Mouse (Mus musculus) embryo, embryonic 10.5 days (tissue): ENCODE results near the gene Foxa2.

Experiments
- DNase-seq: peaks from one replicate; pipeline ENCODE4 v3.0.0-alpha.2; 2015; ENCODE audit warnings: low spot score

Foxa2 gene

DNA sequence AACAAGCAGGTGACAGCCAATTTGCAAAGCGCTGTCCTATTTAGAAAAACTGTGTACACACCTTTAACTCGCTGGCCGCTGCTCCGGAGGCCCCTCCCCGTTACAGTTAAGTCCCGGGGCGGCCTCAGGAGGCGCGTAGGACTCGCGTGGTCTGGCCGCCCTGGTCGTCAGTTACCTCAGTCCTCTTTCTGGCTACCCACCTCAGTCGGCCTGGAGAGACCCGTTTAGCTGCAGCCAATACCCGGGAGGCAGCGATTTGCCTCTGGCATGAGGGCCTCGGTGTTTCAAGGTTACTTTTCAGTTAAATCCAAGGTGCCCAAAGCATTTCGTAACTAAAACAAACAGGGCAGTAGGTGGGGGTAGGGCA is at the start of gene Foxa2:
TSS of gene Foxa2 (minus strand) at position 171 of the 367 bp plus-strand sequence.
- DNase-seq = peak; percentile 34

DNA sequence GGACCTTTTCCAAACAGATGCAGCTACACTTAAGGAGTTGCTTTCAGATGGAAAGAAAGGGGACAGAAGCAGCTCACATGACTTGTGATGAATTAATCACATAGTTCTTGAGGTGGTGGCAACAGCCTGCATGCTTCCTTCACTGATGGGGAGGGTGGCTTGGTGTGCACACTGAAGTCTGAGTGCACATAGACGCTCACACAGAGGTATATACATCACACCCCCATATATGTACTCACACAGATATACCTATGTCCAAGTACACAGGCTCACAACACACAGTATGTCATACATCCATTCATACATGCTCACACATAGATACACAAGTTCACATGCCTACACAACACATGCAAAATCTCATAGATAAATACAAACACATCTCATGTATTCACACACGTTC is 45.3 kb upstream of the Foxa2 start:
- no peak for DNase-seq

DNA sequence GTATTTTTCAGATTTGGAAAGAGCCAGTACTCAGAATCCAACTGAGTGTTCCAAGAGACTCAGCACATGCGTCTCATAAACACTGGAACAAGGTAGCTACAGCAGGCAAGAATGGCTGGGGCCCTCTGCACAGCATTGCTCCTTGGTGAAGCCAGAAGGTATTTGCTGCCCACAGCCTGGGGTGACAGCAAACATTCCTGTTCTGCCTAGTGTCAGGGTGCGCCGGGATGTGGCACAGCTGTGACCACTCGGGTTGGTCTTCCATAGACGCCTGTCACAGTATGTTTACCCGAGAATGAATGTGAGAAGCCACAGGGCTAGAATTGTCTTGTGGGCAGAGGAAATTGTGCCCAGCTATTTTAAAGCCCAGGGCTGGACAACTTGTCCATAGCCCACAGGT is 44.9 kb upstream of the Foxa2 start:
- no peak for DNase-seq

DNA sequence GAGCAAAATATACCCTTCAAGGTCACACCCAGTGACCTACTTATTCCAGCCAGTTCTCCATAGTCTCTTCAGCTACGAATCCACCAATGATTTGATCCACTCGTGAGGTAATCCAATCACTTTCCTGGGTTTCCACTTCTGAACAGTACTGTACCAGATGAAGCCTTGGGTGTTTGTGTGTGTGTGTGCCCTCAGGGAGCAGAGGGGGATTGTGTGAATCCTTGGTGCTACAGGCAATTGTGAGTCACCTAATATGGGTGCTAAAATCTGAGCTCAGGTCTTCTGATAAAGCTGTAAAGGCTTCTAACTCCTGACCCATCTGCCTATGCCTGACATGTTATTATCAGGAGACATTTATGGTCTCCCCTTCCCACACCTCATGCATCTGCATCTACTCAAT is 43.3 kb upstream of the Foxa2 start:
- DNase-seq = no peak

DNA sequence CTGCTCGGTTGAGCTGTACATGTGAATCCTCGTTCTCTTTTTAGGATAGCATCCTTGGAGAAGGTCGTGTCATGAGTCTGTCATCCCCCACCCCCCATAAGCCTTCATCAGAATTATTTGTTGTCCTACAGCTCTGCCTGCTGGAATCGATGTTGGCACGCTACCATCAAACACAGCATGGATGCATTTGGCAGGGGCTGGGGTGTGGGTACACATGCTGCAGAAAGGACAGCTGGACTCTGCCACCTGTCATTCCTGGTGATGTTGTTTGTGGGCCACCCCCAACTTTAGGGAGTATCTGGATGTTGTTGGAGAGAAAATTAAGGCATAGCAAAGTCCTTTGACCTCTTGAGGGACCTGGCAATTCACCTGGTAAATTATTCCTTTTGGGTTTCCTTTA is 38.8 kb upstream of the Foxa2 start:
- no peak for DNase-seq

DNA sequence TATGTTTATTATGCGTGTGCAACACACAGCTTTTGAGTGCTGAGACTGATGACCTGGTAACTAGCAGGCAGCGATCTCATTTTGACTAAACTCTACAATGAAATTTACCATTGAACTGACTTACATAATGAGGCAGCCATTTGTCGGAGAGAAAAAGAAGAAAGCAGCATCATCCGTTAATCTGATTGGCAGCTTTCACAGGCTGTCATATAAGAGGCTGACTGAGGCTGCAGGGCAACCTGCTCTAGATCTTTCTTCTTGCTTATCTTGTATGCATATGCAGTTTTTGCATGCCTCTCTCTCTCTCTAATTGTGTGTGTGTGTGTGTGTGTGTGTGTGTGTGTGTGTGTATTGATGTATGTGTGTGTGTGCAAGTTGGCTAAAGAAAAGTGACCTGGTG is 38.4 kb upstream of the Foxa2 start:
- DNase-seq = no peak

DNA sequence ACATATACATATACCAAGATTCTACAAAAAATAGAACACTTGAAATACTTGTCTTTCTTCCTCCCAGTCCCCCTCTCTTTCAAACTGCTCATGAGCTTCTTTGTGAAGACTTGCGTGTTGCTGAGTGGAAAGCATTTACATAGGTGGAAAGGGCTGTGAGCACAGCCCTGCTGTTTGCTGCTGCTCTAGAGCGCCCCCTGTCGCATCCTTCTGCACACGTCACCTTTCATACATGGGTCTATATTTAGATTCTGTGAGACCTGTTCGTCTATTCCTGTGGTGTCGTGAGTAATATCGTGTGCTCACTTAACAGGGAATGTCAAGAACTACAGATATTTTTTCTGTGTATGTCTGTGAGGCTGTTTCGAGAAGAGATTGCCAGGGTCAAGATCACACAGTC is 35.5 kb upstream of the Foxa2 start:
- DNase-seq = peak; percentile 76

DNA sequence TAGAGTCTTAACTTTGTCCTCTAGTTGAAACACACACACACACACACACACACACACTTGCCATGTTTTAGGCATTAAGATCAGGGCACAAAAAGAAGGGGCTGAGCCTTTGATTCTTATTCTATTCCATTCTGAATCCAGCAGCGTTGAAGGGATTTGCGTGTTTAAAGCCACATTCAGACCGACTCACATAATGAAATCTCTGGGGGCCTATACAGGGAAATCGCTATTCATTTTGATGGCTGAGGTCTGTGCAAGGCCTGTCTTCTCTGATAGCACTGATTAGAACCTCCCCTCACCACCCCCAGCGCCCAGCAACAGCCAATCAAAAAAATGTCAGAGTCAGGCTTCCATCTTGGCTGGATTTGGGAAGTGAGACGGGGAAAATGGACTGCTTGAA is 13.9 kb upstream of the Foxa2 start:
- peak; percentile 3 for DNase-seq

DNA sequence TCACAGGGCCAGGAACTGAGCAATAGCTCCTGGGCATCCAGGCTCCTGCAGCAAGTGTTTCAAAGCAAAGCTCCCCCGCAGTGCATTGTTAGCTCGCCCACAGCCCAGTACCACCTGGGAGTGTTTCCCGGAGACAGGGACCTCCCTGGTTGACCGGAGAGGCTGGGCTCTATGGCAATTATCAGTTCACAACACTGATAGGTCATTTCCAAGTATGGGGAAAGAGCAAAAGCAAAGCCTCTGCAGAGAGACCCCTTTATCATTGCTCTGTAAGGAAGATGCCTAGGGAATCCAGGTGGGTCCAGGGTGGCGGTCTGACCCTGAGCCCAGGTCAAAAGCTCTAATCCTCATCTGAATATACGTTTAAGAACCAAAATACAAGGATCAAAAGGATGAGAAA is 6.6 kb upstream of the Foxa2 start:
- DNase-seq = peak; percentile 1

DNA sequence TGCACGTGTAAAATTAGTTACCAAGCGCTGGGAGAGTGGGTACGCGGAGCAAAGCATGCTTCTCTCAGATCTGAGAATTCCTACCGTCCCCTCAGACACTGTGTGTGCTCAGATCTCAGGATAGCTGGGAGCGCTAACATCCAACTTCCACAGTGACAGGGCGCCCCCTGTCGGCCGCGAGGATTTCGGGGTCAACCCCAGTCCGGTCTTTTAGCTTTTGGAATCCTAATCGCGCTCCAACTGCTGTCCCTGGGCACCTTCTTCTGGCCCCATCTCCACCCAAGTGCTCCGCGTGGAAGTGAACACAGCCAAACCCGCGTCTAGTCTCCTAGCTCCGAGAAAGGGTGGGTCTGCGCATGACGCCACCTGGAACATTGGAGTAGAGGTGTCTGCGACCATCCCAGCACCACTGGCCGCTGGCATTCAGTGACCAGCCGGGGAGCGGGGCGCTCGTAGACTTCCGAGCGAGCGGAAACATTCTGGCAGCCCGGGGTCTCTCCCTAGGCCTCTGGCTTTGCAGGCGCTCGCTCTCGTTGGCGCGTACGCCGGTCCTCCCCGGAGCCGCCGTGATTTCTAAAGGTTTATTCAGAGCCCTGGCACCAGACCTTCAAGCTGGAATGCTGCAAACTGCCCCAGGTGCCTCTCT is 1.8 kb upstream of the Foxa2 start:
- peak; percentile 92 for DNase-seq

DNA sequence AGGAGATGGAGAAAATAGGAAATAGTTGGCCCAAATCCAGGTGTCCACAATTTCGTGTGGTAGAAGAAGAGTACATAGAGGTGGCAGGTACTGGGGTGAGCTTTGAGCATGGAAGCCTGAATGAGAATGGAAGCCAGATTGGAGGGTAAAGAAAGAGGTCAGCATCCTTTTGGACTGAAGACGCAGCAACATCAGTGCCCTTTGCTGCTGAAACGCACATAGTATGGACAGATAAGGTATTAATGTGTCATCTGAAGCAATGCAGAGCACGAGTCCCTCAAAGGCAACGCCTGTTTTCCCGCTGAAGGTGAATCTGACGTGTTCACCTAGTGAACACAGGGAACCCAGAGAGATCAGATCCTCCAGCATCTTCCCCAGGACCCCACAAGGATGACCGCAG is 842 bp upstream of the Foxa2 start:
- peak; percentile 33 for DNase-seq

DNA sequence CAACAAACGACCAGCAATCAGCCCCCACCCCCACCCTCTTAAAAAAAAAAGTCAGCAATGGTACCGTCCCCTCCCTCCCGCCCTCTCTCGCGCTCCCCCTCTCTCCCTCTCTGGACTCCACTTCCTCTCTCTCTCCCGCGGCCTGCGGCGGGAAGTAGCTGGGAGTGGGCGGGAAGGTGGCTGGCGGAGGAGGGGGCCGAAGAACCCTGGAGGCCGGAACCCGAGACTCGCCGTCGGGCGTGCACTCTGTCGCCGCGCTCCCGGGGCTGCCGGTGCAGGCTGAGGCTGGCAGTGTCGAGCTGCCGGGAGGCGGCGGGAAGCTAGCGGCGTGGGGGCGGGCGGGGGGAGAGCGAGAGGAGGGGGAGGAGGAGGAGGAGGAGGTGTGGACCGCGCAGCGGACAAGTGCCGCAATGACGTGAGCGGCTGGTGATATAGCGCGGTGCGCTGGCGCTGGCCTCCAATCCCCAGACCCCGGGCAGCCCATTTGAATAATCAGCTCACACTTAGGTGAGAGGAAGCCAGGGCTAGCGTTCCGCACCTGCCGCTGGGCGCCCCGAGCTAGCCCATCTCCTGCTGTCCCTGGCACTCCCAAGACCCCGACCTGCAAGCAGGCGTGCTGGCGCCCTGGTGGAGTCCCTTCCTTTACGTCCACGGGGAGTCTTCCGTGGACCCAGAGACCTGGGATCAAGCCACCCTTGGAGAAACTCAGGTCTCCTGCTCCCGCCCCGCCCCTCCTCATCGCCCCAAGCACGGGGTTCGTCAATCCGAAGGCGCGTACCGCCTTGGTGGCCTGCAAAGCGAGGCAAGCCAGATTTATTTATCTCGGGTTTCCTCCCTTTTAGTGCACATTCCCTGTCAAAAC is 601 bp downstream of the Foxa2 start:
- DNase-seq = peak; percentile 56

DNA sequence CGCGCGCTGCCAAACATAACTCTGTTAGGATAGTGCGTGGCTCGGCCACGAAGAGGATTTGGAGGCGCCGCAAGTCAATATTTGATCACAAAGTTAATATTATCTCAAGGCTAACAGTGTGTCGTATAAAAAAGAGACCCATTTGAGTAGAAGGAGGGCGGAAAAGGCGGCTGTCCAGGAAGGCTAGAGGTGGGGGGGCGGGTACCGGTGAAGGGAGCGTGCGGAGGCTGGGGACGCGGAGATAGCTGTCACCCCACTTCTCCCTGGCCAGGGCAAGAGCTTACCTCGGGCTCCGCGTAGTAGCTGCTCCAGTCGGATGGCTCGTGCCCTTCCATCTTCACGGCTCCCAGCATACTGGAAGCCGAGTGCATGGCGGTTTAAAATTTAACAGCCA is 1.2 kb downstream of the Foxa2 start:
- DNase-seq = peak; percentile 39

DNA sequence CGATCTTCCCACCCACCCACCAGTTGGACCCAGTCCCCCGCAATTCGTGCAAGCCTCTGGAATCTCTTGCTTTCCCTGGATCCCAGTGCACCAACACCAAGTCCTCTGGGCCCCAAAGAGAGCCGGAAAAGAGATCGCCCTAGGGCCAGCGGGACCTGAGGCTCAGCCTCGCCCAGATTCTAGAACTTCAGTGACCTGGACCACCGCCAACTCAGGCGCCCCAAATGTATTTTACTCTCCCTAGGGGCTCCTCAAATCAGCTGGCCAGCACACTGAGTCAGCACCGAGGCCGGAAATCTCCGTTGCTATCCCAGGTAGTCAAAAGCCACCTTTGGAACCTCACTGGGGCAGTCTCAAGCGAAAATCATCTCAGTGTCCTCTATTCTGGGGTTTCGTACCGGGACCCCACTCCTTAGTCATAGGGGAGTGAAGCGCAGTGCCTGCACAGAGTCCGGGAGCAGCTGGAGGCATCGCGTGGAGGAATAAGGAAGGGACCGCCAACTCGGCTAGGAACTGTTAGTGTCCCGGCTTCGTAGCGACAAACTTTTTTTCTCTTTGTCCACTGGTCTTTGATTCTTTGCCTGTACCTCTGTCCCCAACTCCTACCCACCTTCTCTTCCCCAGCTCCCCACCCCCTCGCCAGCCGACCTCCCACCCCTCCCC is 1.8 kb downstream of the Foxa2 start:
- DNase-seq = peak; percentile 46

DNA sequence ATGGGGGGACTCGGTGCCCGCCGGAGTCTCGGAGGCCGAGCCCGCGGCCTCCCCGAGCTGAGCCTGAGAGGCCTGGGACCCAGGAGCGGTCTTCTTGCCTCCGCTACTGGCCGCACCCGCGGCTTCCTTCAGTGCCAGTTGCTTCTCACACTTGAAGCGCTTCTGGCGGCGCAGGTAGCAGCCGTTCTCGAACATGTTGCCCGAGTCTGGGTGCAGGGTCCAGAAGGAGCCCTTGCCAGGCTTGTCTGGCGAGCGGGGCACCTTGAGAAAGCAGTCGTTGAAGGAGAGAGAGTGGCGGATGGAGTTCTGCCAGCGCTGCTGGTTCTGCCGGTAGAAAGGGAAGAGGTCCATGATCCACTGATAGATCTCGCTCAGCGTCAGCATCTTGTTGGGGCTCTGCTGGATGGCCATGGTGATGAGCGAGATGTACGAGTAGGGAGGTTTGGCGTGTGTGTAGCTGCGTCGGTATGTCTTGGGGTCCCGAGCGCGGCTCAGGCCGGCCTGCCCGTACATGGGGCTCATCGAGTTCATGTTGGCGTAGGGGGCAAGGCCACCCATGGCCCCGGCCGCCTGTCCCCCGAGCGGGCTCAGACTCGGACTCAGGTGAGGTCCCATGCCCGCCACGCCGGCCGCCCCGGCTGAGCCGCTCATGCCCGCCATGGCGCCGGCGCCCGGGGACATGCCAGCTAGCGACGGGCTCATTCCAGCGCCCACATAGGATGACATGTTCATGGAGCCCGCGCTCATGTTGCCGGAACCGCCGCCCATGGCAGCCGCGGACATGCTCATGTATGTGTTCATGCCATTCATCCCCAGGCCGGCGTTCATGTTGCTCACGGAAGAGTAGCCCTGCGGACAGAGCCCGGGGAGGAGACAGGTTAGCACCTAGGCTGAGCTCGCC is 2.5 kb downstream of the Foxa2 start:
- peak; percentile 39 for DNase-seq

DNA sequence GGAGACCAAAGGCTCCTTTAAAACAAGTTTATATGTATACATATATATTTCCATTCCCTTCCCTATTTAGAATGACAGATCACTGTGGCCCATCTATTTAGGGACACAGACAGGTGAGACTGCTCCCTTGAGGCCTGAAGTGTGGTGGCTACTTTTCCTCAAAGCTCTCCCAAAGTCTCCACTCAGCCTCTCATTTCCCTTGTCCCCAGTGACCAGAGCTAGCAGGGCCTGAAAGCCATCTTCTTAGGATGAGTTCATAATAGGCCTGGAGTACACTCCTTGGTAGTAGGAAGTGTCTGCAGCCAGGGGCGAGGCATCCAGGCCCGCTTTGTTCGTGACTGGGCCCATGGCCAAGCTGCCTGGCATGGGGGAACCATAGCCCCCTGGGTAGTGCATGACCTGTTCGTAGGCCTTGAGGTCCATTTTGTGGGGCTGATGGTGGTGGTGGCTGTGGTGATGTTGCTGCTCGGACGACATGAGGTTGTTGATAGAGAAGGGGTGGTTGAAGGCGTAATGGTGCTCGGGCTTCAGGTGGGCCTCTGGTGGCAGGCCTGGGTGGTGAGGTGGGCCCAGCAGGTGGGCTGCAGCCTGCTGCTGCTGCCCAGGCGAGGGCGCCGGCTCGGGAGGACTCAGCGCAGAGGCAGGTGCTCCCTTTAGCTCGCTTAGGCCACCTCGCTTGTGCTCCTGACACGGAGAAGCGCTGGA is 3.3 kb downstream of the Foxa2 start:
- peak; percentile 32 for DNase-seq

DNA sequence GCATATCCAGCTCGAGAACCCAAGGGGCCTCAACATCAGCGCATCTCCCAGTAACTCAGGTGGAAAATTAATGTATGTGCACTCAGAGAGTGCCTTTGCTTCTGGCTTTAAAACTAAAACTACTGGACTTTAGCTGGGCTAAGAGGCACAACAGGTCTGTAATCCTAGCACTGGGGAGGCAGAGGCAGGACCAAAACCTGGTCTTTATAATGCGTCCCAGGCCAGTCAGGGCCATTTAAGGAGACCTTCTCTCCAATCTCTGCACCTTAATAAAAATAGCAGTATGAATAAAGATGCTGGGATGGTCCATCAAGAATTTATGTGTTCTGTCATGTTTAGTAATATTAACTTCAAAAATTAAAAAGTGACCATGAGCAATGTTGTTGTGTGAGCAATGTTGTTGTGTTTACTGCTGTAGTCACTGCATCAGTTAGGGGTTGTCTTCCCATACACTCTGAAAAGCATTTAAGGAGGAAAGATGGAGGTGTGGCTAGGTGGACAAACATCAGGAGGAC is 4.6 kb downstream of the Foxa2 start:
- peak; percentile 24 for DNase-seq

DNA sequence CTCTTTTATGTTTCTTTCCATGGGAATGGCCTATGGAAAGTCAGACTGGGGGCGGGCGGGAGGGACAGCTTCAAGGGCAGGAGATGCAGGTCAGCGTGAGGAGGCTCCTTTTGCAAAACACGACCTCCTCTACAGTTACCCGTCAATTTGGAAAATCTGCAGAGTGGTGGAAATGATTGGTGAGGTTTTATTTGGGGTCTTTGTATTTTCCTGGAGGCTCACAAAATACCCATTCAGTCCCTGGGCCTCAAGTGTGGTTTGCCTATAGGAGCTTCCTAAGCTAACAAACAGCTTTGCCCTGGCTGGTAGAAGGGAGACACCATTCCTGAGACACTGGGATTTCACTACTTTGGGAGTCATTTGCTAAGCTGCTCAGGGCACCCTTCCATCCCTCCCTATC is 5.4 kb downstream of the Foxa2 start:
- peak; percentile 37 for DNase-seq

DNA sequence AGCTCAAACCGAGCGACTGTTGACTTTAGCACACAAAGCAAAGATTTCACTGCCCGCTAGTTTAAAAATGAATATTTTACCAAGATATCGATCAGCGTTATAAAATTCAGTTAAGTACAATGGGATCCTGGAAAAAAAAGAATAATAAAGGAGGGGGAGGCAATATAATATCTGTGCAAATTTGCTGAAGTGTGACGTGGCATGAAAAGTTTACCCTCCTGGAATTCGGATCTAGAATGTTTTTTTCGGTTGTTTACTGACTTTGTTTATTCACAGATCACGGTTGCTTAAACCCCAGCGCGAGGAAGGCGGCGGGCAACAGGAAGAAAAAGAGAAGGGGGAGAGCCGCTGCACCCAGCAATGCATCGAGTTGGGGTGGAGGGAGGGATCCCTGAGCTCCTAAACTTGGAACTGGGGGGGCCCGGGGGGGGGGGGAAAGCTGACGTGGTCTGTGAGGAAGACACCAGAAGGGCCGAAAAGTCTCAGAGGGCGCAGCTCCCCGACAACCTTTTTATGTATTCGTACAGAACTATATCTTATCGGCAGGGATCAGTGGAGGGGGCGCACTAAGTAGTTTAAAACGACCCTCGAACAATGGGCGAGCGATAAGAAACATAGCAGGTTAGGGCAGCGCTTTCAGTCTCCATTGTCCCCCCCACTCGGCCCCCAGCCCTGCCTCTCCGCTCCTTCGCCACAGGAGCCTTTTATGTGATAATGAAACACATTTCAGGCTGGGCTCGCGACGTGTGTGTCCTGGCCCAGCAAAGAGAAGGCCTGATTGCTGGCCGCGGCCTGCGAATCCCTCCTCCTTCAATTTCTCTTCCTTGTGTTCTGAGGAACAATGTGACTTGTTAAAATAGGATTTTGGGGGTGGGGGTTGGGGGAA is 6.3 kb downstream of the Foxa2 start:
- DNase-seq = peak; percentile 79
